Mouse (Mus musculus) hindbrain, embryonic 11.5 days (tissue): ENCODE data around the gene Cfap99. TPM values are rescaled to one million over a fixed set of nuclear protein-coding genes. Genes with fewer than 3 reads are reported as not detected.
A peak's percentile ranks its signal among the peaks of the same experiment; 100 is the strongest.

Experiments
- ATAC-seq: fragments of 200-750 bp; cut with Nextera tagmentation; 2 replicates; pipeline ENCODE4 v1.8.0; 2017; ENCODE audit warnings: mild to moderate bottlenecking, moderate TSS enrichment, moderate library complexity; ENCODE audit not compliant: low FRiP score
- DNase-seq: peaks from one replicate; pipeline ENCODE4 v3.0.0-alpha.2; 2015; ENCODE audit warnings: low spot score
- H3K27ac ChIP-seq: fragments of 300-500 bp; sonication (generic); 2 replicates; pipeline ENCODE4 v1.5.1; 2014; ENCODE audit warnings: mild to moderate bottlenecking, low read depth, low read length
- H3K27me3 ChIP-seq: fragments of 300-500 bp; sonication (generic); 2 replicates; pipeline ENCODE4 v1.6.1; 2014; ENCODE audit warnings: mild to moderate bottlenecking, low read length, moderate library complexity, mixed read lengths; ENCODE audit not compliant: control insufficient read depth, insufficient read depth
- H3K36me3 ChIP-seq: fragments of 300-500 bp; sonication (generic); 2 replicates; pipeline ENCODE4 v1.6.1; 2014; ENCODE audit warnings: mild to moderate bottlenecking, low read length, moderate library complexity, mixed read lengths; ENCODE audit not compliant: control insufficient read depth, insufficient read depth
- H3K4me1 ChIP-seq: fragments of 300-500 bp; sonication (generic); replicated peaks from 2 replicates; pipeline ENCODE4 v1.6.1; 2014; ENCODE audit warnings: low read length, mixed read lengths; ENCODE audit not compliant: control insufficient read depth, insufficient read depth
- H3K4me2 ChIP-seq: fragments of 300-500 bp; sonication (generic); replicated peaks from 2 replicates; pipeline ENCODE4 v1.6.1; 2014; ENCODE audit warnings: mild to moderate bottlenecking, low read depth, low read length
- H3K4me3 ChIP-seq: fragments of 300-500 bp; sonication (generic); 2 replicates; pipeline ENCODE4 v1.5.1; 2014; ENCODE audit warnings: low read depth, low read length
- H3K9ac ChIP-seq: fragments of 300-500 bp; sonication (generic); 2 replicates; pipeline ENCODE4 v1.6.1; 2014; ENCODE audit warnings: low read depth, low read length
- H3K9me3 ChIP-seq: fragments of 300-500 bp; sonication (generic); 2 replicates; pipeline ENCODE4 v1.6.1; 2016; ENCODE audit warnings: low read length; ENCODE audit not compliant: control insufficient read depth
- WGBS: fragments of 180-500 bp; shearing (Covaris S2); extraction: QIAGEN DNeasy Blood & Tissue Kit; methylation state at CpG from one replicate; pipeline ENCODE4 v1.1.7; 2014; 5-methylcytosine and 5-hydroxymethylcytosine counted together
- polyA plus RNA-seq: library from polyadenylated mRNA; unstranded; fragments of >200 nt; fragmentation: Nextera tagmentation; extraction: Ambion mirVana; gene quantifications from 2 replicates; pipeline ENCODE4 v1.2.1, GENCODE M21; 2014

Gene Cfap99
- 0.08 and 0.20 TPM in 2 replicates for polyA plus RNA-seq

GRCm38 (mm10) chr5:34288154-34288716 lies at the start of gene Cfap99, which contains the start of gene Zfyve28:
TSS of gene Cfap99 (plus strand) at chr5:34288600.
TSS of gene Zfyve28 (minus strand) at chr5:34288449.
- Histone ChIP-seq H3K27ac (no peak within 1 kb of the TSS), H3K9ac (peak within 1 kb of the TSS; percentile 60), H3K36me3 (no peaks in the 10 kb centered on the region), H3K4me3 (peak within 1 kb of the TSS; percentile 68), H3K4me1 (peaks cover 8% of the 10 kb centered on the region), H3K4me2 (peak within 1 kb of the TSS; percentile 96), H3K9me3 (no peaks in the 10 kb centered on the region), H3K27me3 (peaks cover 33% of the 10 kb centered on the region)
- peak; percentile 98 for ATAC-seq
- DNase-seq: peak; percentile 91
- WGBS: under 1% methylated on average over 62 of the region's 83 CpGs

GRCm38 (mm10) chr5:34242224-34242963 lies 46.0 kb upstream of the Cfap99 start:
- ATAC-seq: no peak
- H3K27ac ChIP-seq: no peak overlapping the region

GRCm38 (mm10) chr5:34243062-34243461 lies 45.3 kb upstream of the Cfap99 start:
- no peak overlapping the region for H3K27ac ChIP-seq
- ATAC-seq (no peak), DNase-seq (no peak)

More at GRCm38 (mm10) chr5:34242224-34242963, 46.0 kb upstream of the Cfap99 start:
- DNase-seq: peak; percentile 27
- Histone ChIP-seq H3K9me3 (no peaks in the 10 kb centered on the region), H3K9ac (no peak overlapping the region), H3K4me1 (no peaks in the 10 kb centered on the region), H3K4me2 (no peak overlapping the region), H3K36me3 (no peaks in the 10 kb centered on the region), H3K27me3 (no peaks in the 10 kb centered on the region), H3K4me3 (no peak overlapping the region)
- WGBS: 58% methylated on average over 15 of the region's 15 CpGs

GRCm38 (mm10) chr5:34246443-34246842 lies 42.0 kb upstream of the Cfap99 start:
- Histone ChIP-seq H3K4me3 (no peak overlapping the region), H3K4me1 (no peaks in the 10 kb centered on the region), H3K4me2 (no peak overlapping the region), H3K9me3 (no peaks in the 10 kb centered on the region), H3K9ac (no peak overlapping the region), H3K36me3 (no peaks in the 10 kb centered on the region), H3K27me3 (no peaks in the 10 kb centered on the region), H3K27ac (no peak overlapping the region)
- no peak for ATAC-seq
- DNase-seq: no peak
- 88% methylated on average over 3 of the region's 3 CpGs for WGBS

More at GRCm38 (mm10) chr5:34243062-34243461, 45.3 kb upstream of the Cfap99 start:
- Histone ChIP-seq H3K9me3 (no peaks in the 10 kb centered on the region), H3K4me3 (no peak overlapping the region), H3K9ac (no peak overlapping the region), H3K36me3 (no peaks in the 10 kb centered on the region), H3K27me3 (no peaks in the 10 kb centered on the region), H3K4me2 (no peak overlapping the region), H3K4me1 (no peaks in the 10 kb centered on the region)
- 80% methylated on average over 5 of the region's 5 CpGs for WGBS

- ATAC-seq (no peak), DNase-seq (no peak)
- no peak overlapping the region for H3K9ac ChIP-seq
- peaks cover 5% of the 10 kb centered on the region; the same call in 1 of the 2 replicates for H3K4me1 ChIP-seq
- no peaks in the 10 kb centered on the region for H3K36me3 ChIP-seq
- H3K4me2 ChIP-seq: no peak overlapping the region
- no peaks in the 10 kb centered on the region for H3K9me3 ChIP-seq
- H3K27ac ChIP-seq: no peak overlapping the region
- 78% methylated on average over 4 of the region's 4 CpGs for WGBS
- no peak overlapping the region for H3K4me3 ChIP-seq
- no peaks in the 10 kb centered on the region for H3K27me3 ChIP-seq
Measured at GRCm38 (mm10) chr5:34249132-34249531, 39.3 kb upstream of the Cfap99 start.

GRCm38 (mm10) chr5:34250090-34250489 lies 38.3 kb upstream of the Cfap99 start:
- H3K27ac ChIP-seq: no peak overlapping the region
- H3K36me3 ChIP-seq: no peaks in the 10 kb centered on the region
- DNase-seq: no peak
- no peak overlapping the region for H3K4me2 ChIP-seq
- WGBS: 65% methylated on average over 3 of the region's 3 CpGs
- H3K9me3 ChIP-seq: no peaks in the 10 kb centered on the region
- H3K4me1 ChIP-seq: peaks cover 5% of the 10 kb centered on the region; the same call in 1 of the 2 replicates
- no peak overlapping the region for H3K4me3 ChIP-seq
- no peak overlapping the region for H3K9ac ChIP-seq
- no peak for ATAC-seq
- no peaks in the 10 kb centered on the region for H3K27me3 ChIP-seq

GRCm38 (mm10) chr5:34251794-34252193 lies 36.6 kb upstream of the Cfap99 start:
- 42% methylated on average over 4 of the region's 4 CpGs for WGBS
- H3K4me3 ChIP-seq: no peak overlapping the region
- H3K9me3 ChIP-seq: no peaks in the 10 kb centered on the region
- ATAC-seq (no peak), DNase-seq (peak; percentile 23)
- peak overlapping the region; percentile 58 for H3K27ac ChIP-seq
- no peaks in the 10 kb centered on the region for H3K36me3 ChIP-seq
- H3K4me2 ChIP-seq: no peak overlapping the region
- peaks cover 5% of the 10 kb centered on the region; the same call in 1 of the 2 replicates for H3K4me1 ChIP-seq
- H3K27me3 ChIP-seq: no peaks in the 10 kb centered on the region
- H3K9ac ChIP-seq: no peak overlapping the region

- no peaks in the 10 kb centered on the region for H3K9me3 ChIP-seq
- ATAC-seq (no peak), DNase-seq (no peak)
- no peaks in the 10 kb centered on the region for H3K36me3 ChIP-seq
- H3K27me3 ChIP-seq: no peaks in the 10 kb centered on the region
- H3K4me2 ChIP-seq: no peak overlapping the region
- peaks cover 5% of the 10 kb centered on the region; the same call in 1 of the 2 replicates for H3K4me1 ChIP-seq
- 60% methylated on average over 4 of the region's 4 CpGs for WGBS
- peak overlapping the region; percentile 58; the same call in 1 of the 2 replicates for H3K27ac ChIP-seq
- no peak overlapping the region for H3K9ac ChIP-seq
- no peak overlapping the region for H3K4me3 ChIP-seq
Measured at GRCm38 (mm10) chr5:34252307-34252966, 36.0 kb upstream of the Cfap99 start.
